Mouse (Mus musculus) thymus, adult 2 months (tissue): Measurements from ENCODE around the gene Cdk11b. TPM values are rescaled to one million over a fixed set of nuclear protein-coding genes. Genes with fewer than 3 reads are reported as not detected.
"Not testable (repeated sequence)": the region's sequence is repeated elsewhere in the genome, so short reads cannot be mapped to it uniquely, and the experiment has no call there.

Experiments used
- DNase-seq: peaks from one replicate; pipeline ENCODE4 v3.0.0; 2021
- H3K27ac ChIP-seq: fragments of 200-500 bp; 2 replicates; pipeline ENCODE4 v1.5.1; 2012; ENCODE audit warnings: low read length, control low read depth; ENCODE audit not compliant: control insufficient read depth, insufficient read depth
- H3K27me3 ChIP-seq: fragments of 200-500 bp; 2 replicates; pipeline ENCODE4 v1.6.1; 2012; ENCODE audit warnings: mild to moderate bottlenecking, low read length, moderate library complexity, mixed read lengths; ENCODE audit not compliant: control insufficient read depth, insufficient read depth
- H3K36me3 ChIP-seq: fragments of 200-500 bp; 2 replicates; pipeline ENCODE4 v1.6.1; 2012; ENCODE audit warnings: mild to moderate bottlenecking, low read length, moderate library complexity; ENCODE audit not compliant: control insufficient read depth, insufficient read depth
- H3K4me1 ChIP-seq: fragments of 200-500 bp; replicated peaks from 2 replicates; pipeline ENCODE4 v1.6.1; 2012; ENCODE audit warnings: low read length; ENCODE audit not compliant: control insufficient read depth, insufficient read depth
- H3K4me3 ChIP-seq: fragments of 200-500 bp; 2 replicates; pipeline ENCODE4 v1.5.1; 2012; ENCODE audit warnings: mild to moderate bottlenecking, low read length, control low read depth, moderate library complexity; ENCODE audit not compliant: control insufficient read depth, insufficient read depth
- CTCF ChIP-seq: fragments of 200-500 bp; IDR thresholded peaks from 2 replicates; pipeline ENCODE4 v1.5.1; 2012; ENCODE audit warnings: mild to moderate bottlenecking, control low read depth, low read length, moderate library complexity, borderline replicate concordance; ENCODE audit not compliant: control insufficient read depth, poor library complexity, insufficient read depth; ENCODE audit errors: extremely low read depth
- POLR2A ChIP-seq: fragments of 200-500 bp; IDR thresholded peaks from 2 replicates; pipeline ENCODE4 v1.6.1; 2012; ENCODE audit warnings: mild to moderate bottlenecking, low read length, control low read depth, moderate library complexity; ENCODE audit not compliant: control insufficient read depth, poor library complexity, insufficient read depth; ENCODE audit errors: extremely low read depth
- WGBS: fragments of 180-500 bp; shearing (Covaris S2); methylation state at CpG from one replicate; pipeline ENCODE4 v1.1.7; 2018; 5-methylcytosine and 5-hydroxymethylcytosine counted together
- polyA plus RNA-seq: library from polyadenylated mRNA; depleted of rRNA; stranded (reverse); fragments of >200 nt; gene quantifications from 2 replicates; pipeline ENCODE4 v1.2.3, GENCODE M21; 2012

The Cdk11b gene
- polyA plus RNA-seq, 1 experiment, result 42.1 TPM

GRCm38 (mm10) chr4:155675991-155676390 is 51.3 kb downstream of the Cdk11b start:
- Histone ChIP-seq H3K27ac (no peak overlapping the region), H3K4me1 (no peaks in the 10 kb centered on the region), H3K36me3 (no peaks in the 10 kb centered on the region), H3K27me3 (no peaks in the 10 kb centered on the region), H3K4me3 (no peak overlapping the region)
- TF ChIP-seq POLR2A, result no peak
- no peak for TF ChIP-seq CTCF
- DNase-seq, result no peak
- WGBS, result 69% methylated on average over 2 of the region's 2 CpGs

DNA sequence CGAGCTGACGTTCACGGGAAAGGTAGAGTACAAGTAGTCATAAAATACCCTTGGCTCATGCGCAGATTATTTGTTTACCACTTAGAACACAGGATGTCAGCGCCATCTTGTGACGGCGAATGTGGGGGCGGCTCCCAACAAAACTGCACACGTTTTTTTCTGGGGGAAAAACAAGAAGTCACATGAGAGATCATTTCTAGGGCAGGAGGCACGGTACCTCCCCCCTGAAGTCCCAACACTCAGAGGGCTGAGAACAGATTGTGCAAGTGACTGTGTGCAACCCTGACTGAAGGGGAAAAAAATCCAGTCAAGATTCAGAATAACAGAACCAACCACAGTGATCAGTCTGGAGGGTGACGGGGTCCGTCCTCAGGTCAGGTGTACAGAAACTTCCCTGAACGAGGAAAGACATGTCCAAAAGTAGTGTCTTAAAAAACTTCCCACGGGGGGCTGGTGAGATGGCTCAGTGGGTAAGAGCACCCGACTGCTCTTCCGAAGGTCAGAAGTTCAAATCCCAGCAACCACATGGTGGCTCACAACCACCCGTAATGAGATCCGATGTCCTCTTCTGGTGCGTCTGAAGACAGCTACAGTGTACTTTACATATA is 59.1 kb downstream of the Cdk11b start:
- 85% methylated on average over 16 of the region's 19 CpGs for WGBS
- not testable (repeated sequence) for H3K36me3 ChIP-seq, H3K27ac ChIP-seq, H3K4me3 ChIP-seq, DNase-seq, H3K27me3 ChIP-seq, H3K4me1 ChIP-seq

GRCm38 (mm10) chr4:155687764-155688163 is 63.1 kb downstream of the Cdk11b start:
- 92% methylated on average over 4 of the region's 4 CpGs for WGBS
- not testable (repeated sequence) for H3K4me1 ChIP-seq, DNase-seq, H3K4me3 ChIP-seq, H3K36me3 ChIP-seq, H3K27me3 ChIP-seq, H3K27ac ChIP-seq

GRCm38 (mm10) chr4:155690571-155691375 is 66.1 kb downstream of the Cdk11b start:
- TF ChIP-seq CTCF, result no peak
- no peak for TF ChIP-seq POLR2A
- WGBS, result 86% methylated on average over 12 of the region's 12 CpGs
- H3K27ac ChIP-seq, result no peak overlapping the region
- H3K4me1 ChIP-seq, result peaks cover 14% of the 10 kb centered on the region
- H3K4me3 ChIP-seq, result no peak overlapping the region
- H3K27me3 ChIP-seq, result no peaks in the 10 kb centered on the region
- no peak for DNase-seq
- no peaks in the 10 kb centered on the region for H3K36me3 ChIP-seq

DNA sequence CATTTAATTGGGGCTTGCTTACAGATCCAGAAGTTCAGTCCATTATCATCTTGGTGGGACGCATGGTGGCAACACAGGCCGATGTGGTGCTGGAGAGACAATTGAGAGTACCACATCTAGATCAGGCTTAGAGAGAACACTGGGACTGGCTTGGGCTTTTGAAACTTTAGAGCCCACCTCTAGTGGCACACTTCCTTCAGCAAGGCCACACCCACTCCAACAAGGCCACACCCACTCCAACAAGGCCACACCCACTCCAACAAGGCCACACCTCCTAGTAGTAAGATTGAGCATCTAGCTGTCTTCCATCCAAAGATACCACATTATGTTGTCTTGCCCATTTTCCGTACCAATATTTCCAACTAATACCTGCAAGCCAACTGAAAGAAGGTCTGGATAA is 67.8 kb downstream of the Cdk11b start:
- 96% methylated on average over 3 of the region's 3 CpGs for WGBS
- H3K4me1 ChIP-seq, result peaks cover 14% of the 10 kb centered on the region
- H3K27me3 ChIP-seq, result no peaks in the 10 kb centered on the region
- no peak for DNase-seq
- no peak overlapping the region for H3K4me3 ChIP-seq
- H3K36me3 ChIP-seq, result no peaks in the 10 kb centered on the region
- H3K27ac ChIP-seq, result no peak overlapping the region
- TF ChIP-seq CTCF (no peak), POLR2A (no peak)

DNA sequence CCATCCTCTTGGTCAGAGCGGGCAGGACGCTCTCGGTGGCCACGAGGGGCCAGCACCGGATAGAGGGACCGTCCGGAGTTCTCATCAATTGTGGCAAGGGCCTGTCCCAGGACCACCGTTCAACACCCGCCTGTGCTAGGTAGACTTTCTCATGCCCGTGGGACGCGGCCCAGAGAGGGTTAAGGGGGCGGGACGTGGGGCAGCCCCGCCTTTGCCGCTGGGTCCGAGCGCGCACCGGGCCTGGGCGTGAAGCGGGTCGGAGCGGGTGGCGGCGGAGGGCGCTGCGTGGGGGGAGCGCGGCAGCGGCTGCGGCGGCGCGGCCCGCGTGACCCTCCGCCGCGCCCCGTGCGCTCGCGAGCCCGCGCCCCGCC is 69.4 kb downstream of the Cdk11b start, which contains the start of gene Fndc10:
Fndc10 (plus strand) TSS at position 232 of the 371 bp plus-strand sequence.
- TF ChIP-seq POLR2A (no peak), CTCF (no peak)
- Histone ChIP-seq H3K4me3 (peak within 1 kb of the TSS; percentile 66), H3K27me3 (no peaks in the 10 kb centered on the region), H3K36me3 (no peaks in the 10 kb centered on the region), H3K27ac (0 out of 2 replicates have a peak within 1 kb of the TSS, but pooled peaks have one; percentile 1), H3K4me1 (peaks cover 14% of the 10 kb centered on the region)
- WGBS, result 2% methylated on average over 46 of the region's 47 CpGs
- DNase-seq, result peak; percentile 64
